Mouse (Mus musculus) liver, embryonic 14.5 days (tissue): ENCODE measurements around the gene Cyp4f18.

ENCODE experiments used
- CTCF ChIP-seq: IDR thresholded peaks from 2 replicates; pipeline ENCODE4 v1.5.1; 2016; ENCODE audit warnings: antibody characterized with exemption, low read depth, control low read depth
- EP300 ChIP-seq: IDR thresholded peaks from 2 replicates; pipeline ENCODE4 v1.6.1; 2016; ENCODE audit warnings: antibody characterized with exemption, low read depth

- TF ChIP-seq CTCF: no peak; the same call in 1 of the 2 replicates
- no peak for TF ChIP-seq EP300
Measured at GRCm38 (mm10) chr8:71984601-71985000, 24.8 kb downstream of the Cyp4f18 start.
